ENCODE assay signal across 20 mouse cellular contexts in genomic region chr4:127763736-127764135, GRCm38 (mm10).
DNase-seq lines count a peak whose midpoint lies in the region; ATAC-seq and TF ChIP-seq lines count a peak whose summit lies in the region.
"Had no signal": no experiment of that assay in that cellular context is flagged by ENCODE, and none has a peak within 500 bp of the region (broad histone marks: within the 10 kb centered on the region; RNA-seq: fewer than 3 reads in every experiment).

No protein-coding gene starts in this region.

- no peaks in the 10 kb centered on the region for H3K36me3 ChIP-seq in midbrain, postnatal 0 days (ENCODE audit: insufficient read depth, low read length)
- H3K36me3 ChIP-seq in lung, postnatal 0 days (ENCODE audit: insufficient read depth, low read length) = no peaks in the 10 kb centered on the region
- H3K36me3 ChIP-seq: liver, embryonic 15.5 days; neural tube, embryonic 13.5 days had no signal

- no peaks in the 10 kb centered on the region for H3K9me3 ChIP-seq in midbrain, postnatal 0 days (ENCODE audit: low read length)
- no peaks in the 10 kb centered on the region for H3K9me3 ChIP-seq in lung, postnatal 0 days (ENCODE audit: low read length)
- H3K9me3 ChIP-seq: neural tube, embryonic 13.5 days had no signal

- 88% methylated on average over 5 of the region's 5 CpGs for WGBS in midbrain, postnatal 0 days
- 86% methylated on average over 5 of the region's 5 CpGs for WGBS in lung, postnatal 0 days

- TF ChIP-seq CTCF in left cerebral cortex, adult 2 months (IDR thresholded peaks at IDR 0.05) = no peak
- no peak for TF ChIP-seq CTCF in midbrain, postnatal 0 days (IDR thresholded peaks at IDR 0.05)
- TF ChIP-seq CTCF in lung, postnatal 0 days (IDR thresholded peaks at IDR 0.05) = no peak

- H3K27ac ChIP-seq in left cerebral cortex, adult 2 months = peak overlapping the region; percentile 30; the same call in 1 of the 2 replicates
- no peak overlapping the region for H3K27ac ChIP-seq in midbrain, postnatal 0 days (ENCODE audit: low read depth, low read length)
- no peak overlapping the region for H3K27ac ChIP-seq in lung, postnatal 0 days (ENCODE audit: low read length)
- H3K27ac ChIP-seq: liver, embryonic 15.5 days; neural tube, embryonic 13.5 days; stomach, postnatal 0 days had no signal

- no peak for ATAC-seq in midbrain, postnatal 0 days (ENCODE audit: low FRiP score)
- no peak for ATAC-seq in lung, postnatal 0 days
- ATAC-seq: activated CD4-positive, CD25-positive, alpha-beta regulatory T cell, adult 4 months; inflammation-experienced regulatory T-cells, adult 6 months; Patski had no signal

- H3K27me3 ChIP-seq in midbrain, postnatal 0 days (ENCODE audit: insufficient read depth, low read length) = no peaks in the 10 kb centered on the region
- H3K27me3 ChIP-seq in lung, postnatal 0 days (replicated peaks; ENCODE audit: insufficient read depth, low read length) = no peaks in the 10 kb centered on the region
- H3K27me3 ChIP-seq: liver, embryonic 15.5 days; neural tube, embryonic 13.5 days; Patski had no signal

- H3K4me3 ChIP-seq in left cerebral cortex, adult 2 months = no peak overlapping the region
- no peak overlapping the region for H3K4me3 ChIP-seq in midbrain, postnatal 0 days (ENCODE audit: low read depth, low read length)
- H3K4me3 ChIP-seq in lung, postnatal 0 days (ENCODE audit: low read depth, low read length) = no peak overlapping the region
- H3K4me3 ChIP-seq: liver, embryonic 15.5 days; neural tube, embryonic 13.5 days had no signal

- DNase-seq in frontal cortex, adult 2 months (ENCODE audit: extremely low spot score in 1 of 2, low spot score in 1 of 2) = peak; percentile 25 to 74
- DNase-seq in frontal cortex, postnatal 36 days (ENCODE audit: low spot score in 2 of 2) = peak; percentile 55 to 70
- peak; percentile 51 to 52 for DNase-seq in left cerebral cortex, adult 2 months (ENCODE audit: extremely low spot score in 1 of 2, low spot score in 2 of 2)
- DNase-seq in right cerebral cortex, postnatal 10 days (ENCODE audit: low spot score in 2 of 2) = peak; percentile 51 to 68
- DNase-seq in adrenal gland, postnatal 25 days = no peak
- no peak for DNase-seq in midbrain, postnatal 0 days (ENCODE audit: low spot score)
- DNase-seq in lung, postnatal 0 days (ENCODE audit: low spot score) = no peak
- DNase-seq: cerebellum, postnatal 14 days; heart, adult 11 months; heart, postnatal 4 days; kidney, adult 8-10 months; kidney, postnatal 4 days; lung, postnatal 14 days; thymus, postnatal 25 days had no signal

- H3K4me2 ChIP-seq in midbrain, postnatal 0 days (ENCODE audit: low read depth, low read length, poor library complexity, severe bottlenecking) = no peak overlapping the region
- no peak overlapping the region for H3K4me2 ChIP-seq in lung, postnatal 0 days (replicated peaks; ENCODE audit: low read depth, low read length)
- H3K4me2 ChIP-seq: liver, embryonic 15.5 days; neural tube, embryonic 13.5 days had no signal

- H3K4me1 ChIP-seq in midbrain, postnatal 0 days (ENCODE audit: insufficient read depth, low read length) = no peaks in the 10 kb centered on the region
- H3K4me1 ChIP-seq in lung, postnatal 0 days (ENCODE audit: insufficient read depth, low read depth, low read length) = no peaks in the 10 kb centered on the region
- H3K4me1 ChIP-seq: liver, embryonic 15.5 days; neural tube, embryonic 13.5 days had no signal

- no peak overlapping the region for H3K9ac ChIP-seq in midbrain, postnatal 0 days (replicated peaks; ENCODE audit: low read length, poor library complexity, severe bottlenecking)
- H3K9ac ChIP-seq in lung, postnatal 0 days (replicated peaks; ENCODE audit: low read depth) = no peak overlapping the region
- H3K9ac ChIP-seq: liver, embryonic 15.5 days; neural tube, embryonic 13.5 days had no signal

- intact Hi-C loops in left cerebral cortex, adult 2 months (cut with DNase I) = no loop called here

- no peak for TF ChIP-seq EP300 in lung, postnatal 0 days (IDR thresholded peaks at IDR 0.05)

Comparison
In these comparisons a context has a peak if more than half of its experiments do, and no peak if none do; other contexts are left out.
1. DNase-seq: peak in frontal cortex, adult 2 months (2 of 2), frontal cortex, postnatal 36 days (2 of 2), left cerebral cortex, adult 2 months (2 of 2) and right cerebral cortex, postnatal 10 days (2 of 2); none in adrenal gland, postnatal 25 days (single experiment), midbrain, postnatal 0 days (single experiment) and lung, postnatal 0 days (single experiment).